Mouse (Mus musculus) lung, postnatal 0 days (tissue): Measurements from ENCODE around the gene Fam241a.

Experiments
- CTCF ChIP-seq: IDR thresholded peaks from 2 replicates; pipeline ENCODE4 v1.5.1; 2016; ENCODE audit warnings: antibody characterized with exemption, mild to moderate bottlenecking
- EP300 ChIP-seq: IDR thresholded peaks from 2 replicates; pipeline ENCODE4 v1.6.1; 2016; ENCODE audit warnings: antibody characterized with exemption, mild to moderate bottlenecking, control low read depth

DNA sequence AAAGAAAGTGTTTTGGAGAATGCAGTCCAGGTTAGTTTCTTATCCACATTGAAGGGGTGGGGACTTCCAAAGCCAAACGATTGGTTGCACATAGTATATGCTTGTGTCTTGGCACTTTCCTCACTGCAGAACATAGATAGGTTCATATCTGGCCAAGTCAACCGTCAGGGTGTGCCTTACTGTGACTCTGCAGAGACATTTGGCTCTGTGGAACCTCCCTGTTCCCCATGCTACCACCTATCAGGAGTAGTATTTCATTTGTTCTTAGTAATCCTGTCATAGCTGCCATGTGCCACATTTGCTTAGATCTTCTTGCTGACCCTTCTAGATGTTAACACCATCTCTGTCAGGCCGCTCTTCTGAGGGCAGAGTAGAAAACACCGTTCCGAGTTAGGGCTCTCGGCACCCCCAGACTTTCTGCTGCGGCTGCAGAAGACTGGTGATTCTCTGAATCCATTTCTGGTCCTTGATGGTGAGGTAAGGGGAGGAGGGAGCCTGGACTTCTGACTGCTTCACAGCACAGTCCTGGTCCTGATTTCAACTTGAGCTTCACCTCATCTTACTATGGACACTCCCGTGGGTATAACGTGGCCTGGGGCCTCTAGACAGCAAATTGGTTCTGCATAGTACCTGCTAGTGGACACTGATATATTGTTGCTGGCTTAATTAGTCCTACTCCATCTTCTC, 34.3 kb upstream of the Fam241a start:
- no peak for TF ChIP-seq CTCF
- no peak for TF ChIP-seq EP300
